Mouse (Mus musculus) small intestine, adult 2 months (tissue): Measurements from ENCODE around the gene Myh9.

Source experiments
- CTCF ChIP-seq: fragments of 200-500 bp; IDR thresholded peaks from 2 replicates; pipeline ENCODE4 v1.5.1; 2012; ENCODE audit warnings: low read depth, mild to moderate bottlenecking, control low read depth, inconsistent platforms, low read length, moderate library complexity, mixed read lengths; ENCODE audit not compliant: insufficient replicate concordance, insufficient read length; ENCODE audit errors: extremely low read depth
- POLR2A ChIP-seq: fragments of 200-500 bp; IDR thresholded peaks from 2 replicates; pipeline ENCODE4 v1.6.1; 2012; ENCODE audit warnings: low read depth, mild to moderate bottlenecking, control low read depth, inconsistent platforms, low read length, moderate library complexity

GRCm38 (mm10) chr15:77763702-77764101, 78.3 kb downstream of the Myh9 start:
- TF ChIP-seq CTCF (no peak), POLR2A (no peak)
